Mouse (Mus musculus): Measurements from ENCODE around the gene Tmem256.

GRCm38 (mm10) chr11:69806378-69806777, 31.9 kb upstream of the Tmem256 start:
- no peak for TF ChIP-seq ELF1 (IDR thresholded peaks at IDR 0.05; ENCODE audit: low read depth, low read length)
- TF ChIP-seq CTCF (conservative IDR thresholded peaks at IDR 0.05 in 1 of 2, IDR thresholded peaks at IDR 0.05 in 1 of 2; ENCODE audit: low read depth in 2 of 2, low read length in 2 of 2), result peak in 1 of 2 experiments; percentile 51; a peak in 2 of 4 replicates
- no peak for TF ChIP-seq BHLHE40 (IDR thresholded peaks at IDR 0.05; ENCODE audit: low read depth, low read length)
- TF ChIP-seq POLR2A (IDR thresholded peaks at IDR 0.05; ENCODE audit: low read depth, low read length), result no peak

Data from CH12.LX (cell line).